Mouse (Mus musculus) forebrain, postnatal 0 days (tissue): ENCODE data around the gene Mael. TPM values are rescaled to one million over a fixed set of nuclear protein-coding genes. Genes with fewer than 3 reads are reported as not detected.

Source experiments
- ATAC-seq: fragments of 200-750 bp; cut with Nextera tagmentation; 2 replicates; pipeline ENCODE4 v1.8.0; 2017; ENCODE audit warnings: mild to moderate bottlenecking, moderate library complexity
- DNase-seq: peaks from one replicate; pipeline ENCODE4 v3.0.0-alpha.2; 2015
- H3K27ac ChIP-seq: fragments of 300-500 bp; sonication (generic); 2 replicates; pipeline ENCODE4 v1.5.1; 2014; ENCODE audit warnings: low read depth, mild to moderate bottlenecking, antibody characterized with exemption, low read length, moderate library complexity, mixed read lengths
- H3K27me3 ChIP-seq: fragments of 300-500 bp; sonication (generic); 2 replicates; pipeline ENCODE4 v1.6.1; 2014; ENCODE audit warnings: mild to moderate bottlenecking, low read length, mixed read lengths; ENCODE audit not compliant: insufficient read depth
- H3K36me3 ChIP-seq: fragments of 300-500 bp; sonication (generic); 2 replicates; pipeline ENCODE4 v1.6.1; 2014; ENCODE audit warnings: mild to moderate bottlenecking, moderate library complexity; ENCODE audit not compliant: insufficient read depth
- H3K4me1 ChIP-seq: fragments of 300-500 bp; sonication (generic); 2 replicates; pipeline ENCODE4 v1.6.1; 2014; ENCODE audit warnings: antibody characterized with exemption; ENCODE audit not compliant: insufficient read depth
- H3K4me2 ChIP-seq: fragments of 300-500 bp; sonication (generic); 2 replicates; pipeline ENCODE4 v1.6.1; 2014; ENCODE audit warnings: low read depth, mild to moderate bottlenecking, moderate library complexity
- H3K4me3 ChIP-seq: fragments of 300-500 bp; sonication (generic); 2 replicates; pipeline ENCODE4 v1.5.1; 2014; ENCODE audit warnings: low read depth, low read length, mixed read lengths
- H3K9ac ChIP-seq: fragments of 300-500 bp; sonication (generic); 2 replicates; pipeline ENCODE4 v1.6.1; 2014; ENCODE audit warnings: mild to moderate bottlenecking
- H3K9me3 ChIP-seq: fragments of 300-500 bp; sonication (generic); 2 replicates; pipeline ENCODE4 v1.6.1; 2016; ENCODE audit warnings: low read length
- CTCF ChIP-seq: sonication (generic); IDR thresholded peaks from 2 replicates; pipeline ENCODE4 v1.5.1; 2016; ENCODE audit warnings: antibody characterized with exemption, control low read depth, low read depth
- WGBS: fragments of 180-500 bp; shearing (Covaris S2); extraction: QIAGEN DNeasy Blood & Tissue Kit; methylation state at CpG from one replicate; pipeline ENCODE4 v1.1.7; 2014; 5-methylcytosine and 5-hydroxymethylcytosine counted together
- polyA plus RNA-seq: library from polyadenylated mRNA; unstranded; fragments of >200 nt; fragmentation: Nextera tagmentation; extraction: Ambion mirVana; gene quantifications from 2 replicates; pipeline ENCODE4 v1.2.1, GENCODE M21; 2015
- total RNA-seq: library from RNA; depleted of rRNA; stranded (reverse); fragments of >200 nt; gene quantifications from 2 replicates; pipeline ENCODE4 v1.2.3, GENCODE M21; 2014; rRNA removed

Gene Mael
- total RNA-seq (0.10 TPM in 1 of 2 replicates, not detected in the other), polyA plus RNA-seq (not detected in 2 replicates)

DNA sequence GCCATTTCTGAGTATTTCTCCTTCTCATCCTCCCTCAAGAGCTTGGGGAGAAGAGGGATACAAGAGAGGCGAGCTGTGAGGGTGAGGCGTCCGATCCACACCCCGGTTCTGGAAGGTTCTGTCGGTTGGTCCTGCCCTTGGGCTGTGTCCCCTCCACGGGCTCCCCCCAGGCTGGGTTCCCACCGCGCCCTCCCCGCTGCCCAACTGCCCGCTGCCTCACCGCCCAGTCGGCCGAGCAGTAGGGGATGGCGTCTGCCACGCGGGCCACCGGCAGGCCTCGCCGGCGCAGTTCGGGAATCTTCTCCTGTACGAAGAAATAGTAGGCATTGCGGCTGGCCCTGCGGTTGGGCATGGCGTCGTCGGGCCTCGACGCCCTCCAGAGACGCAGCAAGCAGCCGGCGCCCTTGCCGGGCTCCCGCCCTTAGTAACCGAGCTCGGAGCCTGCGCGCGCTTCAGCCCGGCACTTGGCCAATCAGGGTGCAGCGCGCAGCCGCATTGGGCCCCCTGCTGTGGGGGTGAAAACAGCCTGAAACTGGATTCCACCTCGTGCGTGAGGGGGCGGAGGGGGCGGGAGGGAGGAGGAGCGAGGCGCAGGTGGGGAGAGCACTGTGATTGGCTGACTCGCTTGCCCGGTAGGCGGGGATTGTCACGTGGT, at the start of gene Mael:
Gene Mael (minus strand): TSS at position 433 of the 655 bp plus-strand sequence.
- ATAC-seq (no peak), DNase-seq (no peak)
- 93% methylated on average over 53 of the region's 53 CpGs for WGBS
- Histone ChIP-seq H3K4me2 (no peak within 1 kb of the TSS), H3K4me1 (no peaks in the 10 kb centered on the region), H3K9ac (no peak within 1 kb of the TSS), H3K36me3 (no peaks in the 10 kb centered on the region), H3K4me3 (no peak within 1 kb of the TSS), H3K27me3 (no peaks in the 10 kb centered on the region), H3K9me3 (no peaks in the 10 kb centered on the region), H3K27ac (no peak within 1 kb of the TSS)
- TF ChIP-seq CTCF = no peak

DNA sequence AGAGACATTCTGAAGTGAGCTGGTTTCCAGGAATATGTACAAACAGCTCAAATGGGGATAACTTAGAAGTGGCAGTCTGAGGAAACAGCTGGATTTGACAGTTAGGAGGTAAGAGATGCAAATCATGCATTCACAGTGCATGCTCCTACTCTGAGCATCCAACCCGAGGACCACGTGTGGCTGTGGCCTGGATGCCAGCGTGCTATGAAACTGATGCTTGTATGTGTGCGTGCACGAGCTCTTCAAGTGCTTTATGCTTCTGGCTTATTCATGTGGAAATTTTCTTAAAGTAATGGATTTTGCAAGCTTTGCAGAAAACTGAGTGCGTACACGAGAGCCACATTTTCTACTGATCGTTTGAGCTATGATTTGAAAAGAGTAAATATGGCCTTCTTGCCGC, 47.7 kb upstream of the Mael start:
- peak overlapping the region; percentile 57 for H3K27ac ChIP-seq
- no peak overlapping the region for H3K9ac ChIP-seq
- 40% methylated on average over 9 of the region's 9 CpGs for WGBS
- no peak for TF ChIP-seq CTCF
- no peaks in the 10 kb centered on the region for H3K27me3 ChIP-seq
- peaks cover 33% of the 10 kb centered on the region for H3K4me1 ChIP-seq
- H3K4me3 ChIP-seq = no peak overlapping the region
- no peaks in the 10 kb centered on the region for H3K9me3 ChIP-seq
- H3K4me2 ChIP-seq = no peak overlapping the region
- ATAC-seq (peak; percentile 28), DNase-seq (no peak)
- no peaks in the 10 kb centered on the region for H3K36me3 ChIP-seq

DNA sequence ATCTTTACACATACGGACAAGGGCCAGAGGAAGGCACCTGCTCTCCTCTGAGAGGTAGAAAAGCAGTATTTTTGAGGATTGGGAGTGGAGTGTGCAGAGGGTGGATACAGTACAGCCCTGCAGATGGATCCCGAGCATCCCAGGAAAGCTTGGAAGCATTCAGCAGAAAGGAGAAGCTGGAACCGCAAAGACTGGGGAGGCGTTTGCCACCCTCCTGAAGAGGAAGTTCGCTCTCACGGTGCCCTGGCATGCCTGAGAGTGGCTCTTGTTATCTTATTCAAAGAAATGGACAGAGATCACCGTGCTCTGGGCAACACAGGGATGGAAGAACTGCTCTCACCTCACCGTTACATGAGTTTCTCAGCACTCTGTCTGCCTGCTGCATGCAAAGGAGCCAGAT, 45.8 kb upstream of the Mael start:
- no peak for DNase-seq
- Histone ChIP-seq H3K9me3 (no peaks in the 10 kb centered on the region), H3K36me3 (no peaks in the 10 kb centered on the region), H3K4me1 (peaks cover 50% of the 10 kb centered on the region), H3K27ac (peak overlapping the region; percentile 71), H3K9ac (no peak overlapping the region), H3K4me2 (no peak overlapping the region), H3K4me3 (no peak overlapping the region), H3K27me3 (no peaks in the 10 kb centered on the region)
- 37% methylated on average over 8 of the region's 8 CpGs for WGBS
- ATAC-seq = no peak
- TF ChIP-seq CTCF = no peak

DNA sequence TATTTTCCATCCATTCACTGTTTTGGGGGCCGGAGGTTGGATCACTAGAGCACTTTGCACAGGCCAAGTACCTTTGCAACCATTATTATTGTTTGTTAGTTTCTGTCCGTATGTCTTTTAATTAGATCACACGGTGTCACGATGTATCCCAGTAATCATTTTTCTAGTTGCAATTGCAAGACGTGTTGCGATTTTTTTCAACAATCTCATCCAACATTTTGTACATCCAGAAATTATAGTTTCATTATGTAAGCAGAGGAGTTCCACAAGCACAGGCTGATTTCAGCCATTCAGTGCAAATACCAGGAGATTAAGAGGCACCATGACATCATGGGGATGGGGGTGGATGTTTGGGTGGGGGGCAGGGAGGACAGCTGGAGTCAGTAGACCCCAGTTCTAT, 44.9 kb upstream of the Mael start:
- H3K27me3 ChIP-seq = no peaks in the 10 kb centered on the region
- H3K4me3 ChIP-seq = no peak overlapping the region
- no peaks in the 10 kb centered on the region for H3K36me3 ChIP-seq
- no peak for TF ChIP-seq CTCF
- no peak for DNase-seq
- no peak for ATAC-seq
- WGBS = 38% methylated on average over 6 of the region's 6 CpGs
- peak overlapping the region; percentile 71; the same call in 1 of the 2 replicates for H3K27ac ChIP-seq
- H3K4me2 ChIP-seq = no peak overlapping the region
- H3K9me3 ChIP-seq = no peaks in the 10 kb centered on the region
- H3K9ac ChIP-seq = no peak overlapping the region
- peaks cover 53% of the 10 kb centered on the region for H3K4me1 ChIP-seq

DNA sequence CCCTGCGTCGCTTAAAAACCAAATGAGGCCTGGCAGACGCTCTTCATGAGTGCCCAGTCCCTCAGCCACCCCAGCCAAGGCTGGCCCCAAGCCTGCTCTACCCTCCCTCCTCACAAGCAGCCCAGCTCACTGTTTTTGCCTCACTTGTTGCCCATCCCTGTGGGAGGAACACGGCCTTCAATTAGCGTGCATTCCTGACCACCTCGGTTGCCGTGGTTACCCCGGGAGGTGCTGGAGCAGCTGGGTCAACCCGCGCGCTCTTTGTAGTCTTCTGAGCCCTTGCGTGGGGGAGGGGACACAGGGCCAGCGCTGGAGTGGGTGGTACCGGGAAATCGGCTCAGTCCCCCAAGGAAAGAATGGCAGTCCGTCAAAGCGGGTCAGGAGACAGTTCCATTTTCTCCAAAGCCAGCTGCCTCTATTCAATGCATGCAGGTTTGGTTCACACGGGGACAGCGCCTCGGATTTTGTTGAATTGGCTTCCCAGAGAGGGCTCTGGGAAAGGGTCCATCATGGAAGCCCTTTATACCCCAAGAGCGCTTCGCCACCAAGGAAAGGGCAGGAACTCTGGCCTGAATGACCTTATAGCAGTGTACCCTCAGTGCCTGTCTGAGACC, 44.2 kb upstream of the Mael start:
- H3K27me3 ChIP-seq = no peaks in the 10 kb centered on the region
- no peak for TF ChIP-seq CTCF
- peak overlapping the region; percentile 37 for H3K4me2 ChIP-seq
- H3K27ac ChIP-seq = peak overlapping the region; percentile 71
- no peak overlapping the region for H3K4me3 ChIP-seq
- H3K9ac ChIP-seq = no peak overlapping the region
- H3K4me1 ChIP-seq = peaks cover 55% of the 10 kb centered on the region
- DNase-seq (peak; percentile 81), ATAC-seq (peak; percentile 83)
- H3K36me3 ChIP-seq = no peaks in the 10 kb centered on the region
- no peaks in the 10 kb centered on the region for H3K9me3 ChIP-seq
- 5% methylated on average over 22 of the region's 22 CpGs for WGBS

DNA sequence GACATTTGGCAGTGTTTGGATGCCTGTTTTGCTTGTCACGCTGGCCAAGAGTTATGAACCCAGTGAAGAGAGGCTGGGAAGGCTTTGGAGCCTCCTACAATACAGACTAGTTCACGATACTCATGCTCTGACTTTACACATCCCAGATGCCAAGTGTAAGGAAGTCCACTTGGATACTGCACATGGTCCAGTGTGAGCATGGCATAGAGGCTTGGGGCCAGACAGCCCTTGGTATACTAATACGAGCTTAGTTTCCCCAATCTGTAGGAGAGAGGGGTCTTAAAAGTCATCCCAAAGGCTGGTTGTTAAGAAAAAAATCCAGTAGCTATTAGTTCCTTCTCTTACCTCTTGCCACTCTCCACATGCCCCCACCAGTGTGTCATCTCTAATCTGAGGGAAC, 43.3 kb upstream of the Mael start:
- DNase-seq (no peak), ATAC-seq (no peak)
- Histone ChIP-seq H3K4me1 (peaks cover 53% of the 10 kb centered on the region), H3K4me2 (no peak overlapping the region), H3K27me3 (no peaks in the 10 kb centered on the region), H3K9ac (no peak overlapping the region), H3K36me3 (no peaks in the 10 kb centered on the region), H3K4me3 (no peak overlapping the region), H3K27ac (0 out of 2 replicates have a peak overlapping the region, but pooled peaks have one; percentile 6), H3K9me3 (no peaks in the 10 kb centered on the region)
- WGBS = 30% methylated on average over 3 of the region's 3 CpGs
- TF ChIP-seq CTCF = no peak

DNA sequence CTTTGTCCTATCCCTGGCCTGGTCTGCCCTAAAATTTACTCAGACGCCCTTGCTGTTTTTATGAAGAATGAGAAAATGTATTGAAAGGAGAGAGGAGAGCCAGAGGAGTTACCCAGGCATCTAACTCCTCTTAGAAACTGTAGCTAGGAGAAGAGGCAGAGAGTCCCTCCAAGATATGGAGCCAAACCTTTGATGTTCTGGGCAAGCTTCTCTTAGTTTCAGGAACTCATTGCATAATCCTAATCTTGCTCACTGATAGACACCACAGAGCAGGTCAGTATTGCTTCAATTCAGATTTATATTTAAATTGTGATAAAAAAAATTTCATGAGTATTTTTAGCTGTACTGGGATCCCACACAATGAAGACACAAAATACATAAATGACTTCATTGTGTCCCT, 42.7 kb upstream of the Mael start:
- ATAC-seq = no peak
- H3K9me3 ChIP-seq = no peaks in the 10 kb centered on the region
- peaks cover 52% of the 10 kb centered on the region for H3K4me1 ChIP-seq
- no peak for DNase-seq
- no peak overlapping the region for H3K9ac ChIP-seq
- H3K4me3 ChIP-seq = no peak overlapping the region
- H3K27ac ChIP-seq = peak overlapping the region; percentile 77
- TF ChIP-seq CTCF = no peak
- H3K36me3 ChIP-seq = no peaks in the 10 kb centered on the region
- 0 out of 2 replicates have a peak overlapping the region, but pooled peaks have one; percentile 1 for H3K4me2 ChIP-seq
- H3K27me3 ChIP-seq = no peaks in the 10 kb centered on the region
- 17% methylated on average over 1 of the region's 1 CpGs for WGBS
